Mouse (Mus musculus) spleen, adult 12 weeks (tissue): ENCODE data around the gene Fads3.
A peak's percentile ranks its signal among the peaks of the same experiment; 100 is the strongest.

Source experiments
- DNase-seq: peaks from one replicate; pipeline ENCODE4 v3.0.0; 2022; ENCODE audit warnings: low spot score

Fads3 gene

DNA sequence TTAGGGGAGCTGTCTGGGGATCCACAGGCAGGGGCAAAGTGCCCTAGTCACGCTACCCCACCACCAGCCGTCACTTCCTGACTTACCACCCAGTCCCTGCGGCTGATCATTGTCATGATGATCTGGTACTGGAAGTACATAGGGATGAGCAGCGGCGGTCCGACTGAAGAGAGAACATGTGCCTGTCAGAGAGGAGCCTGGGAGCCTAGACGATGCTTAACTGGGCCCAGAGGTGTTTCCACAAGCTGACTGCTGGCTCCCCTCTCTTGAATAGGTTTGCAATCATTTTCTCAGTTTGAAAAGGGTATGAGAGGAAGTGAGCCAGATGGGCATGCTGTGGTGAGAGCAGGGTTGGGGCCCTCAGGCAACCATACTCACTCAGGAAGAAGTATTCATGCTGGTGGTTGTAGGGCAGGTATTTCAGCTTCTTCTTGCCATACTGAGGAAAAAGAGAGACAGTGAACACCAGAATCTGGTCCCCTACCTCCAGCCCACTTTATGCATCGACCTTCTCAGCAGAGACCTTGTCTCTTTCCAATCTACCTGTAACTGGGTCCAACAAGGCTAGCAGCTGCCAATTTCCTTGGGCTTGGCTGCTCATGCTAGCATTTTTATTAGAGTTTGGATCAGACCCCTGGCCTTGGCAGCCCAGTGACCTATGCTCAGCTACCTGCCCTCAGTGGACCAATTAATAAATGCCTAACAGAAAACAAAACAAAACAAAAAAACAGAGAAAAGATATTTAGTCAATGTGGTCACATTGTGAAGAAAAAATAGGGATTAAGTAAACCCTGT lies 29.0 kb downstream of the Fads3 start:
- DNase-seq = no peak

DNA sequence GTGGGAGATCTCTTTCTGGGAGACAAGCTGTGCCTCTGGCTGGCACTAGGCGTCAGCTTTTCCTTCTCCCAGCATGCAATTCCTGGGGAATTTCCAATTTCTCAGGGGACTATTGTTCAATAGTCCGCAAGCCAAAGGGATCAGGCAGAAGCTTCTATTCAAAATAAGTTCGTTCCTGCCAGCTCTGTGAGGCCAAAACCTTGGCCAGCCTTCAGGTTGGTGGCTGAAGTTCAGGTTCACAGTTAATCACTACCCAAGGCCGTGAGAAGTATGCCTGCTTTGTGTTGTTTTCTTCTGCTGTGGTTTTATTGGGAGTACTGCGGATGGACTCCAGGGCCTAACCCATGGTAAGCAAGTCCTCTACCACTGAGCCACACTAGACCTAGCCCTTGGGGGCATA lies 29.8 kb downstream of the Fads3 start:
- DNase-seq = no peak

DNA sequence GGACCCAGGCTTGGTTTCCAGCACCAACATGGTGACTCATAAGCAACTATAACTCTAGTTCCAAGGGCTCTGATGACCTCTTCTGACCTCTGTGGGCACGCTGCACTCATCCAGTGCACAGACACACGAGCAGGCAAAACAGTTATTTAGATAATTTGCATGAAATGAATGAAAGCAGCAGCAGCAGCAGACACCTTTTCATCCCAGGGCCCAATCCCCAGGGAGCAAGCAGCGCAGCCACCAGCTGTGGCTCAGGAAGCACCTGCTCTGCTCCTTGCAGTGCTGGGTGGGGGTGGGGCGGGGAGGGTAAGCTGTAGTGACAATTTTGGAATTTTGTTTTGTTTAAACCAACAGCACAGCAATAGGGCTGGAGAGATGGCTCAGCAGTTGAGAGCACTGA lies 30.5 kb downstream of the Fads3 start:
- DNase-seq = no peak

DNA sequence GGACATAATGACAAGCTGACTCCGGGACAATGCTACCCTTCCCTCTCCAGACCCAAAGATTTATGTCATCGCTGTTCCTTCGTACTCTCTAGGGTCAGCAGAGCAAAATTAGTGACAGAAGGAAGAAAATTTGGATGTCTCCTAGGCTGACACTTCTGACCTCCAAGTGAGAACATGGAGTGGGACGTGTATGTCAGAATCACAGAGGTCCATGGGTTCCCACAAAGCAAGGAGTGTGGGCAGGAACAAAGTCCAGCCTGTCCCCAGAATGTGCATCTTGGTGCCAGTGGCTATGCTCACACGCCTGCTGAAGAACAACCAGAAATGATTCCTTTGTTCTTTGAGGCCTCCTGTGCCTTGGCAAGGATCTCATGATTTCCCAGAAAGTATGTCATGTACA lies 31.8 kb downstream of the Fads3 start:
- DNase-seq = no peak

DNA sequence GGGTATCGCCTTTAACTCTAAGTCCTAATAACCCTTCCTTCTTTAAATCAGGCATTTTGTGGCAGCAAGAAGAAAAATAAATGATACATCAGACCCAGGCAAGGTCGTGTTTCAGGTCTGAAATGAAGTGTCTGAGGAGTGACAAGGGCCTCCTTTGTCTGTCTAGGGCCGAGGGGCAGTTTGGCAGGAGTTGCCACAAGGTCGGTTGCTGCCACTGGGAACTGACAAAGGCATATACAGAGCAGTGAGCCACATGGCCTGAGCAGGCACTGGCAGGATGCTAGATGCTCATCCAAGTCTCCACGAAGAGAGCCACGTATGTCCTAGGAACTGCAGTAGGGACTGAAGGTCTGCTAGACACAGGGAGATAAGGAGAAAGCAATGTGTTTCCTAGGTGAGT lies 37.0 kb downstream of the Fads3 start:
- no peak for DNase-seq

DNA sequence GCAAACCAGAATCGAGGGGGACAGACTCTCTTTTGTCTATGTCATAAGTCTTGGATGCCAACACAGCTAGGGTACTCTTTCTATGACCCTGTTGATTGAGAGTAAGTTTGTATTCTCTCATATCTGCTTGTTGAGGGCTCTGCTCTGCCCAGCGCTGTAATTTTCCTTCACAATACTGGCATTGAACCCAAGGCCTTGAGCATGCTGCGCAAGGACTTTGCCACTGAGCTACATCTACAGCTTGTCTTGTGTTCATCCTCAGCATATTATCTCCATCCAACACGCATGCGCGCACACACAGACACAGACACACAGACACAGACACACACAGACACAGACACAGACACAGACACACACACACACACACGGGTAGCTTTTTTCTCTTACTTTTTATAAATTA lies 39.0 kb downstream of the Fads3 start:
- DNase-seq = no peak

DNA sequence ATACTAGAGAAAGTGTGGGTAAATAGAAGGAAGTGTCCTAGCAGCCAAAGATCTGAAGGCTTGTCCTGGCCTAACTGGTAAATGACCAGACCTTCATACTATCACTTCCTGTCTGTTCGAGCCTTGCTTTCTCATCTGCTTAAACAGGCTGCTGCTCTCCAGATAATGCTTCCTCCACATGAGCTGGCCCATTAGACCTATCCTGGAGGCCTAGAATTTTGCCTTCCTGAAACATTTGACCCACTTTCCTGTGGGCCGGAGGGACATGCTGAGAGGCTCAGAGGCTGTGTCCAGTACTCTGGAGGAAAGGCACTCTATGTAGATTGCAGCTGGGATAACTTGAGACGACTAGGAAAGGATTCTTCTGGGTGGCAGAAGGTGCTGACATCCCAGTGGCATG lies 40.7 kb downstream of the Fads3 start:
- no peak for DNase-seq

DNA sequence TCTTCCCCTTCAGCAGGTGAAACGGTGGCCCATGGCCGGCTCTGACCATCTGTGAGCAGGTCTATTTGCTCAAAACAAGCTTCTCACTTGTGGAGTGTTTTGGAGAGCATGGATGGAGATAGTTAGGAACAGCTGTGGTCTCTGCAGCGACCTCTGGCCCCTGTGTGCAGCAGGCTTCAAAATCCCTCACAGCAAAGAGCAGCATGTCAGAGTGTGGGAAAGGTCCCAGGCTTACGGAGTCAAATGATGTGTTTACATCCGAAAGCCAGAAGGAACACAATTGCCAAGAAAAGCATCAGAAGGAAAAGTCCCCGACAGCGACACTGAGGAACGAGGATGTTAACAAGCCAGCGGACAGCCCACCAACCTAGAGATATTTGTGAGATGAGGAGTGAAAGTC lies 44.1 kb downstream of the Fads3 start:
- DNase-seq = no peak

DNA sequence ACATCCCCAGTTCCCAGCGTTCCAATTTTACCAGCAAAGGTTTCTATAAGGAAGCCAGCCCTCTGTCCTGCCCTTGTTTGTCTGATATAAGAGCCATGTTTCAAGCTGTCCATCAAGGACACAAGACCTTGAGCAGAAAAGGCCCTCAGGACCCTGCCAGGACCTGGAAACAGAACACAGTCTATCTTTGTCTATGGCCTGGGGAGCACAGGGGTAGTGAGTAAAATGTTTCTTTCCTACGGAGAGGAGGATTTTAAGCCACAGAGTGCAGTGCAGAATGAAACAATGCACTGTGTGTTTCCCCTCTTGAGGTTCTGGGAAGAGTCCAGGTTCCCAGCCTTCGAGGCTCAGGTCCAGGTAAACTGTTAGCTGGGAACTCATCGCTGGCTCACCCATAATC lies 45.6 kb downstream of the Fads3 start:
- DNase-seq = no peak

DNA sequence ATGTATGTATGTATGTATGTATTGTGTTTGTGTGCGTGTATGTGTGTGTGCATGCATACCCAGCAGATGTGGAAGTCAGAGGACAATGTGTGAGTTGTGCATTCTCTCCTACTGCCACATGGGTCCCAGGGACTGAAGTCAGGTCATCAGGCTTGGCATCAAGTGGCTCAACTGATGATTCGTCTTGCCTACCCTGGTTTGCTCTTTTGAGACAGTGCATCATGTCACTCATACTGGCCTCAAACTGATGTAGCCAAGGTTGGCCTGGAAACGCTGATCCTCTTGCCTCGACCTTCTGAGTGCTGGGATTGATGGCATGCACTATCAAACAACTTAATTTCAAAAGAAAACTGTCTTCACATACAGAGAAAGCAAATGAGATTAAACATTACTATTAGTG lies 52.5 kb downstream of the Fads3 start:
- DNase-seq = no peak

DNA sequence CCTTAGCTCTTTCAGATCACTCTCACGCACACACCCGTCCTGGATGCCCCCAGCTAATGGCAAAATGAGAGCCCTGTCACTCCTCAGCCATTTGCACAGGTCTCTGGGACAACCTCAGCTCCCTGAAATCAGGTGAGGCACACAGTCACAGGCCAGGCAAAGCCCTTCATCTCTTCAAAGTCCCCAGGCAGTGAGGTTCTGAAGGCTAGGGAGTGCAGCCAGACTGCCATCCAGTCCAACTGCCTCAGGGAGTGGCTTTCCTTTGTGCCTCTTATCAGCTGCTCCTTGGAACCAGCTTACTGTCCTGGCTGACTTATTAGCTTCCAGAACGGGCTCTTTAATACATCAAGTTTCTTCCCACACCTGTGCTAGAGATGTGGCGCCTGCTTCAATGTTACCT lies 53.3 kb downstream of the Fads3 start:
- DNase-seq = no peak

DNA sequence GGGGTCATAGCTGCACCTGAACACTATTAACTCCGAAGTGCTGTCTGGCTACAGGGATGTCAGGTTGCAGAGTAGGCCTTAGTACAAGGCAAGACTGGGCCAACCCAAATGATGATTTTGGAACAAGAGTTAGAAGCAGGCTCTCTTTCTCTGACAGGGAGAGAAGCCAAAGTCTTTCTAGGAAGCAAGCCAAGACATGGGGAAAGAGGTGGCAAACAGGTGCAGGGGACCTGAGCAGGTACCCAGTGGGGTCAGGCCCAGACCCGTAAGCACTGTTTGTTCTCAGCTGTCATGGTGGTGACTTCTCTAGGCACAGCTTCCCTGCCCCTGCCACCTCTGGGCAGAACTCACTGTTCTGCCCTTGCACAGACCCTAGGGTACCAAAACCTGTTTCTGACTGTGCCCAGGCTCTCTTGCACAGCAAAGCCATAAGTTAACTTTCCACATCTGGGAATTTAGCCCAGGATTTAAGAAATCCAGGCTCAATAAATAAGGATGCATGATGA lies 55.1 kb downstream of the Fads3 start:
- no peak for DNase-seq

DNA sequence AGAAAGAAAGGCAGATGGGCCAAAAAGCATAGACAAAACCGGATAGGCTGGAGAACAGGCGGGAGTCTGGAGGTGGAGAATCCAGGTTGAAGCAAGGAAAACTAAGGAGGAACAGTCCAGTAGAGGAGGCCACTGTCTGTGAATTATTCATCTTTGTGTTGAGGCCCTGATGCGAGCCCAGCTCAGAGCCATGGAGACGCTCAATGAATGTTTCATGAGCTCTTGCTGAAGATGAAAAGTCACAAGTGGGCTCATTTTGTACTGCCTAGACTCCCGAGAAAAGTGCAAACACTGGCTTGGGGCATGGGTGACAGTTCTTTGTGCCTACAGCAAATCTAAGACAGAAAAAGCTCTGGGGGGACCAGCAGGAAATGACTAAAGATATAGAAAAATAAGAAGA lies 56.5 kb downstream of the Fads3 start:
- no peak for DNase-seq

DNA sequence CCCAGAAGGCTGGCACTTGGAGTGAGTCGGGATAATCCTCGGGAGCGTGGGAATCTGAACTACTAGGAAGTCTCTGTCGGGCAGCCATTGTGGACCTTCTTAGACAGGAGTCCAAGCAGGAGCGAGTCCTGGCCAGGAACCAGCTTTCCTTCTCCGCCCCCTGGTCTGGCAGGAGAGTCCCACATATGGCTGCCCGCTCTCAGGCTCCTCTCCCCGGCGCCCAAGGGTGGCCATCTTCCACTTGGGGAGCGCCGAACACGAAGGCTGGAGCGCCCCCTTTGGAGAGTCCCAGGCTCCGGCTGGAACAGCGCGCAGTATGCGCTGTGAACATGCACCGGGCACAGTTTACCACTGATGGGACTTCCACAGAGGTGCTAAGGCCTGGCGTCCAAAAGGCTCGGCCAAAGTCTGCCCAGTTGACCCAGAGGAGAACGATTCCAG lies 59.3 kb downstream of the Fads3 start:
- peak; percentile 59 for DNase-seq

DNA sequence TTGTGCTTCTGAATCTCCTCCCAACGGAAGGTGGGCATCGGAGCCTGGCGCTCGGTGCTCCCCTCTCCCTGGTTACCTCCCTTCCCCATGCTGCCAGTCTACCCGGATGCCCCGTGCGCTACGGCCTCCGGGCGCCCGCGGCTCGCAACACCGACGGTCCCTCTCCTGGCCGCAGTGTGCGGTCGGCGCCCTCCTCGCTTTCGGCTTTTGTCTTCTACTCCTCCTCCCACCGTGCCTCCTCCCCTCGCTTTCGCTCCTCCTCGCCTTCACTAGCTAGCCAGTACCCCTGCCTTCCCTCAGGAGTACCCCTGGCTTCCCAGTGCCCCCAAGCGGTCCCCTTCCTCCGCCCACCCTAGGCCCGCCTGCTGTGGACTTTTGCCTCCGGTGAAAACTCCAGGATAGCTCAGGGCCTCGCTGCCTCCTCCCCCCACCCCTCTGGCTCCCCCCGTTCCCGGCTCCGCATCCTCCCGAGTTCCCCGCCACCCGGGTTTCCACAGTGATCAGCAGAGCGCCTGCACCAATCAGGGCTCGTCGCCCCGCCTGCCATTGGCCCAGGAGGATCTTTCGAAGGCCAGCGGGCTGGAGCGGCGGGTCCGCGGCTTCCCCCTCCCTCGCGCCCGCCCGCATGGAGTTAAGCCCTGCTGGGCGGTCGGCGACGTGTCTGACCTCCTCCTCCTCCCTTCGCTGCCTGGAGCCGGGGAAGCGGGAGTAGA lies 60.1 kb downstream of the Fads3 start, which contains the start of gene Fads2:
Fads2 (minus strand) TSS at position 406 of the 713 bp plus-strand sequence.
- DNase-seq = peak; percentile 45

DNA sequence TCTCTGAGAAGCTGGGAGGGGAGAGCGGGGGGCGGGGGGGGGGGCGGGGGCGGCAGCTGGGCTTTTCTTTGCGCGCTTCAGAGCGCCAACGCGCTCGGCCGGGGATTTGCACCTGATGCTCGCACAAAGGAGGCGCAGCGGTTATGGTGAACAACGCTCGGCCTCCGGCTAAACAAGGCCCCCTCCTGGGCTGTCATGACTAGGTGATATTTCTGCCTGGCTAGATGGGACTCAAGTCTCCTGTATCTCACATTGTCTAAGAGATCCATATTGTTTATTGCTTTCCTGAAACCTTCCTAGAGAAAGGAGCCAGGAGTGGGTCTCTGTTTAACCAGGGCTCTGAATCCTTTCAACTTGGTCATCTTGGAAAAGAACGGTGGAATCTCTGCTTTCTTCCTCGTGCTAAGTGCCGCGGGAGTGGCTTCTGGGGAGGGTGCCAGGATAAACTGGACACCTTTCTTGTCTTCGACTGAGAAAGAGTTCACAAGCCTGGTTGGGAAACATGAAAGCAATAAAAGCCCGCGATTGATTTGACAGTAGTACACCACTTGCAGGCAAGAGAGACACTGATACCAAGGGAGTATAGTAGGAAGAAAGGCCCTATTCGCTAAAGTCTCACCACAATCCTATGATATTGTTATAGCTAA lies 60.8 kb downstream of the Fads3 start:
- no peak for DNase-seq

DNA sequence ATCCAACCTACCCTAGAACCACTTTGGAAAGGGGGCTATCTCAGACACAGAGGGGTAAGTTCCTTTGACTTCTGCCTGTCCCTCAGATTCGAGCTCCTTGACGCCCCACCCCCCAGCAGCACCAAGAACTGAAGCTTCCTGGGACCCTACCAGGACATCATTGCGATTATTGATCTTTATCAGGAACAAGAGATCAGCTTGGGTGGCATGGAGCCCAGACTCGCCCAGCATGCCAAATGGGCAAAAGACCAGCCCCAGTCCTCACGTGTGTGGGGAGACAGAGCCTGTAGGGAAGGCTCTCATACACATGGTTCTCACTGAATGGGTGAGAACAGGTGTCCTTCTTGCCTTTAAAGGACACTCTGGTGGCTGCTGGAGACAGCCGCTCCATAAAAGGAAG lies 62.9 kb downstream of the Fads3 start:
- no peak for DNase-seq

DNA sequence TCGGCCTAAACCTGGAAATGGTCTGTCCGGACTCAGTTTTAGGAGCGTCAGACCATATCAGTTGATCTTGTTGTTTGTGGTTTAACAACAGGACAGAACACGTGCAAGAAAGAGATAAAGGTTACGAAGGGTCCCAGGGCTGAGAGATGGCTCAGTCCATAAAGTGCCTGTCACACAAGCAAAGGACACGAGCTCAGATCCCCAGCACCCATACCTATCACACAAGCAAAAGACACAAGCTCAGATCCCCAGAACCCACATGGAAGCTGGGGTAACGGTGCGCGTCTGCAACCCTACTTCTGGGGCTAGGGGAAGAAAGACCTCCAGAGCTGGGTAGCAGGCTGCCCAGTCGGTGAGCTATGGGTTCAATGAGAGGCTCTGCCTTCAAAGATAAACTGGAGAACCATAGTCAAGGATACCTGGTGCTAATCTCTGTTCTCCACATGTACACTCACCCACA lies 63.7 kb downstream of the Fads3 start:
- no peak for DNase-seq

DNA sequence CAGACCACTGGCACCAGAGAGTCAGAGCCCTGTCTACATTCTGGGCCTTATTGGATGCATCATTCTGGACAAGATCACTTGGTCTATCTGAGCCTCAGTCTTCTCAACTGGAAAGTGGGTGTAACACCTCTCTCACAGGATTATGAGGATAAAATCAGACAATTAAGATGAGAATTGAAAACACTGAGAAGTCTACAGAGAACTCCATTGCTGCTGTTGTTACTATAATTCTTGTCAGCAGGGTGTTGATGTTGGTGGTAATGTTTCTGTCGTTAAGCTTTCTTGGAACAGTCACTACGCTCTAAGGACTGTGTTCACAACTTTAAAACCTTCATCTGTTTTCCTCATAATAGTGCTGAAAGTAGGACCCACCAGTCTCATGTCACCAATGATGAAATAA lies 65.3 kb downstream of the Fads3 start:
- no peak for DNase-seq

DNA sequence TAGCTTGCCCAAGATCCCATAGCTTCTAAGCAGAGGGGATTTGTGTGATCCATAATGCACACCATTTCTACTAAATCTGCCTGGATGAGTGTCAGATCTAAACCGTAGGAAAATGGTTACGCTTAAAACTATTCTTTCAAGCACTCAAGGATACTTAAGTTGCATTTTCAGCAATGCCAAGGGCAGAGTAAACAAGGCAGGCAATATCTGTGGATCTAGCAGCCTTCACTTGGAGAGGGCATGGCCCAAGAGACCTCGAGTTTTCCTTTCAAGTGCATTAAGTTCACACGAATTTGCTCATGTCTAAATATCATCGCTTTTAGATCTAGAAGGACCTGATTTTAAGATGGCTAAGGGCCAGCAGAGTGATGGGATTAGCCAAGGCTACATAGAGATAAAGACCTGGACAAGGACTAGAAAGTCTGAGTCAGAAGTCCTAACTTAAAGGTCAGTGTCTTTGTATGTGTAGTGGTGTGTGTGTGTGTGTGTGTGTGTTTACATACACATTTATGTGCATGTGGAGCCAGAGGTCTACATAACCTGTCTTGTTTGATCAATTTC lies 65.8 kb downstream of the Fads3 start:
- DNase-seq = no peak

DNA sequence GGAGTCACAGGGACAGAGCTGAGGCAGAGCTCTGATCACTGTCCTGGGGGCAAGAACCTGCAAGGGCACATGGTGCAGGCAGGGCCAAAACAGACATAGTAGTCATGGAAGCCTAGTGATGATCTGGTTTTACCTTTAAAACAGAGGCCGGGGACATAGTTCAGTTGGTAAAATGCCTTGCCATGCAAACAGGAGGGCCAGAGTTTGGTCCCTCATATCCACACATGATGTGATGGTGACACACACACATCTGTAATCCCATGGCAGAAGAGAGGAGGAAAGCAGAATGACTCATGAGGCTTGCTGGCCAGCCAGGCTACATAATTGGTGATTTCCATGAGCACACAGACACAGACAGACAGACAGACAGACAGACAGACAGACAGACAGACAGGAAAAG lies 66.8 kb downstream of the Fads3 start:
- no peak for DNase-seq

DNA sequence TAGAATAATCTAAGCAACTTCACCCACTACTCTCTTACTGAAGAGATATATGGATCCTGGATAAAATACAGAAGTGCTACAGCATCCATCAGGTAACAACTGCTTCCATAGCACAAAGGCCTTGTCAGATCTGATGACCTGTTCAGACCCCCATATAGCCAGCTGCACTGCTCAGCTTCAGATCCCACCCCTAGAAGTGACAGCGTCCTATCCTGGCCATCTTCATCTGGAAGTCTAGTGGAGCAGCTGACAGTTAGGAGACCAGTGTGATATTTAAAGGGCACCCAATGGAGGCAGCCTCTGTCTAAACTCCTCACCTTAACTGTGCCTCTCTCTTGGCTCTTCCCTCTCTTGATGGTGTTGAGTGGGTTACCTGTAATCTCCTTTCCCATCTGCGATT lies 67.3 kb downstream of the Fads3 start:
- no peak for DNase-seq
